Mouse (Mus musculus): Measurements from ENCODE around the gene Ahnak2.

GRCm38 (mm10) chr12:112762018-112762417, 40.4 kb downstream of the Ahnak2 start:
- no peak for TF ChIP-seq MEF2A (IDR thresholded peaks at IDR 0.05; ENCODE audit: extremely low read depth, insufficient replicate concordance, low read depth, low read length, poor library complexity, severe bottlenecking)
- no peak for TF ChIP-seq EP300 (IDR thresholded peaks at IDR 0.05; ENCODE audit: low read depth in 1 of 2, low read length in 2 of 2)

Measured in MEL (cell line).